Mouse (Mus musculus) heart, embryonic 16.5 days (tissue): Measurements from ENCODE around the gene Baz2b. TPM values are rescaled to one million over a fixed set of nuclear protein-coding genes. Genes with fewer than 3 reads are reported as not detected.

Experiments
- ATAC-seq: fragments of 200-750 bp; cut with Nextera tagmentation; replicated peaks from 2 replicates; pipeline ENCODE4 v1.8.0; 2017; ENCODE audit warnings: moderate number of reproducible peaks; ENCODE audit not compliant: insufficient read depth, low FRiP score; ENCODE audit errors: extremely low read depth
- H3K27ac ChIP-seq: fragments of 300-500 bp; sonication (generic); 2 replicates; pipeline ENCODE4 v1.5.1; 2014; ENCODE audit warnings: mild to moderate bottlenecking, low read length, control low read depth, moderate library complexity
- H3K27me3 ChIP-seq: fragments of 300-500 bp; sonication (generic); 2 replicates; pipeline ENCODE4 v1.6.1; 2014; ENCODE audit warnings: low read length, mixed read lengths; ENCODE audit not compliant: control insufficient read depth, insufficient read depth
- H3K36me3 ChIP-seq: fragments of 300-500 bp; sonication (generic); 2 replicates; pipeline ENCODE4 v1.6.1; 2014; ENCODE audit not compliant: control insufficient read depth, insufficient read depth
- H3K4me1 ChIP-seq: fragments of 300-500 bp; sonication (generic); 2 replicates; pipeline ENCODE4 v1.6.1; 2014; ENCODE audit warnings: low read length, mixed read lengths; ENCODE audit not compliant: control insufficient read depth, insufficient read depth
- H3K4me2 ChIP-seq: fragments of 300-500 bp; sonication (generic); 2 replicates; pipeline ENCODE4 v1.6.1; 2014; ENCODE audit warnings: low read depth, mild to moderate bottlenecking, control low read depth, low read length
- H3K4me3 ChIP-seq: fragments of 300-500 bp; sonication (generic); 2 replicates; pipeline ENCODE4 v1.5.1; 2014; ENCODE audit warnings: mild to moderate bottlenecking, control low read depth, low read length
- H3K9ac ChIP-seq: fragments of 300-500 bp; sonication (generic); 2 replicates; pipeline ENCODE4 v1.6.1; 2014; ENCODE audit warnings: low read length, control low read depth
- H3K9me3 ChIP-seq: fragments of 300-500 bp; sonication (generic); replicated peaks from 2 replicates; pipeline ENCODE4 v1.6.1; 2016; ENCODE audit warnings: low read length; ENCODE audit not compliant: control insufficient read depth
- WGBS: fragments of 180-500 bp; shearing (Covaris S2); extraction: QIAGEN DNeasy Blood & Tissue Kit; methylation state at CpG from one replicate; pipeline ENCODE4 v1.1.7; 2014; 5-methylcytosine and 5-hydroxymethylcytosine counted together
- polyA plus RNA-seq: library from polyadenylated mRNA; unstranded; fragments of >200 nt; fragmentation: Nextera tagmentation; extraction: Ambion mirVana; gene quantifications from 2 replicates; pipeline ENCODE4 v1.2.1, GENCODE M21; 2015

Gene Baz2b
- polyA plus RNA-seq, 1 experiment from 2014 or later = 42.7 TPM

- 86% methylated on average over 5 of the region's 5 CpGs for WGBS
- Histone ChIP-seq H3K27me3 (no peaks in the 10 kb centered on the region), H3K9ac (no peak overlapping the region), H3K4me2 (no peak overlapping the region), H3K36me3 (peaks cover 17% of the 10 kb centered on the region), H3K27ac (no peak overlapping the region), H3K4me1 (no peaks in the 10 kb centered on the region), H3K4me3 (no peak overlapping the region), H3K9me3 (peaks cover 4% of the 10 kb centered on the region; the same call in 1 of the 2 replicates)
- no peak for ATAC-seq
Observed at GRCm38 (mm10) chr2:60065415-60065814, 144.2 kb downstream of the Baz2b start.

DNA sequence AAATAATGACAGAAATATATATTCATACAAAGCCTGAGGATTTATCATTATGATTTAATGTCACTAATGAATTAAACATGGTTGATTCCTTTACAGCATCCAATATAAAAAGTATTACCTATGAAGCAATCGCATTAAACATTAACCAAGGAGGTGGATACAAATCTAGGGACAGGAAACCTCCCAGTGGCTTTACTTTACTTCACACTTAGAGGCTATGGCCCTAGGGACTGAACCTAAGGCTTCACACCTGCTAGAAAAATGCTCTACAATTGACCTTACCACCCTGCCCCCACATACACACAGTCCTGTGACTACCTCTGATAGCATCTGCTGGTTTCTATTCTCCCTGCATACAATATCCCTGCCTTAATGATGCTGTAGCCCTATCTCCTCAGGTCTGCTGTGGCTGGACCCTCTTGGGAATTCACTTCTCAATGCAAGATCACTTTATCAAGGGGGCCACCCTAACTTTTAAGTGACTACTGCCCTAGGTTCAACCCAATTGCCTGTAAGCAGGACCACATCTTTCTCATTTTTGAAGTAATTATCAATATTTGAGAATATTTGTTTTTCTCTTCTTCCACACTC, 149.4 kb downstream of the Baz2b start:
- H3K9ac ChIP-seq = no peak overlapping the region
- no peak for ATAC-seq
- 0 out of 2 replicates have a peak, but pooled peaks cover 4% of the 10 kb centered on the region for H3K9me3 ChIP-seq
- peaks cover 4% of the 10 kb centered on the region for H3K4me1 ChIP-seq
- peaks cover 17% of the 10 kb centered on the region for H3K36me3 ChIP-seq
- 97% methylated on average over 1 of the region's 1 CpGs for WGBS
- no peak overlapping the region for H3K27ac ChIP-seq
- H3K4me2 ChIP-seq = no peak overlapping the region
- no peak overlapping the region for H3K4me3 ChIP-seq
- no peaks in the 10 kb centered on the region for H3K27me3 ChIP-seq

- no peak overlapping the region for H3K9ac ChIP-seq
- no peak overlapping the region for H3K4me2 ChIP-seq
- H3K4me3 ChIP-seq = no peak overlapping the region
- no peak for ATAC-seq
- no peak overlapping the region for H3K27ac ChIP-seq
- peaks cover 9% of the 10 kb centered on the region for H3K36me3 ChIP-seq
- WGBS = 86% methylated on average over 5 of the region's 5 CpGs
- 0 out of 2 replicates have a peak, but pooled peaks cover 1% of the 10 kb centered on the region for H3K9me3 ChIP-seq
- H3K4me1 ChIP-seq = peaks cover 4% of the 10 kb centered on the region
- H3K27me3 ChIP-seq = no peaks in the 10 kb centered on the region
Observed at GRCm38 (mm10) chr2:60059300-60059699, 150.3 kb downstream of the Baz2b start.

DNA sequence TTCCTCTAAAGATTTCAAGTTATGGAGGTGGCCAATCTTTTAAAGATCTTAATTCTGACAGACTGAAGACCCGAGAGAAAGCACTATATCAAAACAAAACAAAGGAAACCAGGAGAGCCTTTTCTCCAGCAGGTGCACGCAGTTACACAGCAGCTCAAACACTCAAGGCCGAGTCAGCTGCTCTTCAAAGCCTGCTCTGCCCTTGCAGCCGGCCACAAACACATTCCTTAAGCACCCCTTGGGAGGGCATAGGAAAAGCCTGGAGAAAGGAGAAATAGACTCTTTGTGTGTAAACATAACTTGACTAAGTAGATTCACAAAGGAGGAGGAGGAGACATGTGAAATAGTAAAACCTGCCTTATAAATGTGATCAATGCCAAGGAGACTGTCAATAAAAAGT, 153.6 kb downstream of the Baz2b start:
- Histone ChIP-seq H3K36me3 (no peaks in the 10 kb centered on the region), H3K27me3 (no peaks in the 10 kb centered on the region), H3K9ac (no peak overlapping the region), H3K4me3 (no peak overlapping the region), H3K4me1 (peaks cover 7% of the 10 kb centered on the region), H3K4me2 (no peak overlapping the region), H3K9me3 (no peaks in the 10 kb centered on the region), H3K27ac (peak overlapping the region; percentile 37; the same call in 1 of the 2 replicates)
- no peak for ATAC-seq
- WGBS = 23% methylated on average over 4 of the region's 4 CpGs

GRCm38 (mm10) chr2:60054808-60055535, 154.7 kb downstream of the Baz2b start:
- H3K27me3 ChIP-seq = no peaks in the 10 kb centered on the region
- H3K4me3 ChIP-seq = no peak overlapping the region
- no peaks in the 10 kb centered on the region for H3K9me3 ChIP-seq
- H3K4me2 ChIP-seq = no peak overlapping the region
- no peak overlapping the region for H3K27ac ChIP-seq
- peaks cover 15% of the 10 kb centered on the region for H3K4me1 ChIP-seq
- H3K9ac ChIP-seq = no peak overlapping the region
- ATAC-seq = no peak
- H3K36me3 ChIP-seq = no peaks in the 10 kb centered on the region
- 65% methylated on average over 10 of the region's 10 CpGs for WGBS

DNA sequence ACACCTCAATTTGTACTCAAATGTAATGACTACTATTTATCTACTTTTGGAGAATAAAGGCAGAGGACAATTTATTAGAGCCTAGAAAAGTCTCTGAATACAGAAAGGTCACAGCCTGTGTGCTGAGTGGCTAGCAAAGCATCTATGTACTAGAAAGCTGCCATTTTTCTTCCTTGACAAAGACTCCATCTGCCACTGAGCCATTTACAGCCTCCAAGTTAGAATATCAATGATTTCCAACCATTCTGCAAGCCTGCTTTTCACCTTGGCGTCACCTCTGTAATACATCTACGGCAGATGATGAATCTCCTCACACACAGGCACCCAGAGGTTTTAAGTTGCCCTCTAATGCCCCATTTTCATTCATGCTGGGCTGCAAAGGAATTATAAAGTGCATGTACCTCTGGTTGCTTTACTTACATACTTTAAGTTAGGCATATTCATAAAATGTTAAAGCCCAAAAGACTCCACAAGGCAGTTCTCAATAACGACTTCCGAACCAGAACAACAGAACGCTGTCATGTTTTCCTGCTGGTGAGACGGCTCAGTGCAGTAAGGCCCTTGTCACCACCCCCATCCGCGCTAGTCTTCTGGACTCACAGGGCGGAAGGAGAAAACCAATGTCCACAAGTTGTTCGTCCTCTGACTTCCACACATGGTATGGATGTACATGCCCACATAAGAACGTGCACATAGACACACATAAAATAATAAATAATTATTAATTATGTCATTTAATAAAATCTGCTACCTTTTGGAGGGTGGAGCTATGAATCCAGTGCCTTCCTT, 156.2 kb downstream of the Baz2b start:
- peaks cover 15% of the 10 kb centered on the region for H3K4me1 ChIP-seq
- ATAC-seq = no peak
- no peaks in the 10 kb centered on the region for H3K36me3 ChIP-seq
- no peak overlapping the region for H3K27ac ChIP-seq
- H3K9ac ChIP-seq = no peak overlapping the region
- H3K4me3 ChIP-seq = no peak overlapping the region
- 85% methylated on average over 11 of the region's 11 CpGs for WGBS
- H3K27me3 ChIP-seq = no peaks in the 10 kb centered on the region
- no peak overlapping the region for H3K4me2 ChIP-seq
- H3K9me3 ChIP-seq = no peaks in the 10 kb centered on the region

DNA sequence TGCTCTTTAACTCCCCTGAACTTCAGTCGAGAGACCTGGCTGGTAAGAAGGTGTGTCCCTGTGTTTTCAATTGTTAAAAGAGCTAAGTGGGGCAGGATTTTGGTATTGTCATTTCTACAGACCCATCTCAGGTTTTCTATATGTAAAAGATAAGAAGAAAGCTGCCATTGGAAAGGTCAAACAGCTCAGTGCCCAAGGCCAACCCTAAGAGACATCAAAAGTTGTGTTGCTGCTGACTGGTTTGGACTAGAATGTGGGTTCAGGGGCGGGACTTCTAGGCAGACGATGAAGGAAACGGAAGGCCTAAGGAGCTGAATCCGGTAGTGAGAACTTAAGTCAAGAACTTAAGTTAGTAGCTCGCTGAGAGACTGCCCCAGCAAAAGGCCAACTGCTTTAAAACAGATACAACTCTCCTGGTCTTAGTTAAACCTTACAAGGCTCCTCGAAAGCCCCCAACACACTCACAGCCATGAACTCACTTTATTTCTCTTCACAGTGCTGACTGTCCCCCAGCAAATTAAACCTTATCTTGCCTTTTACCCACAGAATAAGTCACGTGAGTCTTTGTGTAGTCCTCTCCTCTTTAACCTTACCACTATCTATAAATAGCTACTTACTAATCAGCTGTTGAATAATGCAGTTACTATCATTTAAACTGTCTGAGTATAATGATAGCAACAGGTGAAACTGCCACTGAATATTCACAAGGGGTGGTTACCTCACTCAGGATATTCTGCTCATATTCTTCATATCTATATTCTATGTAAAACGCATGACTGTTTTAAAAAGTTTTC, 158.8 kb downstream of the Baz2b start:
- Histone ChIP-seq H3K9me3 (no peaks in the 10 kb centered on the region), H3K36me3 (no peaks in the 10 kb centered on the region), H3K4me1 (peaks cover 16% of the 10 kb centered on the region), H3K27me3 (no peaks in the 10 kb centered on the region), H3K9ac (no peak overlapping the region), H3K4me3 (no peak overlapping the region), H3K27ac (peak overlapping the region; percentile 54), H3K4me2 (0 out of 2 replicates have a peak overlapping the region, but pooled peaks have one; percentile 15)
- WGBS = 63% methylated on average over 9 of the region's 9 CpGs
- ATAC-seq = 0 out of 2 replicates have a peak, but pooled peaks have one; percentile 39

GRCm38 (mm10) chr2:60049889-60050288, 159.8 kb downstream of the Baz2b start:
- no peak overlapping the region for H3K27ac ChIP-seq
- peaks cover 16% of the 10 kb centered on the region for H3K4me1 ChIP-seq
- no peak overlapping the region for H3K4me3 ChIP-seq
- H3K27me3 ChIP-seq = no peaks in the 10 kb centered on the region
- no peak overlapping the region for H3K4me2 ChIP-seq
- H3K9ac ChIP-seq = no peak overlapping the region
- H3K9me3 ChIP-seq = 0 out of 2 replicates have a peak, but pooled peaks cover 2% of the 10 kb centered on the region
- ATAC-seq = no peak
- WGBS = 88% methylated on average over 4 of the region's 4 CpGs
- H3K36me3 ChIP-seq = 0 out of 2 replicates have a peak, but pooled peaks cover 2% of the 10 kb centered on the region
